Mouse (Mus musculus): Measurements from ENCODE around the gene Olfr66. TPM values are rescaled to one million over a fixed set of nuclear protein-coding genes. Genes with fewer than 3 reads are reported as not detected.

Olfr66 gene
- total RNA-seq (2022): not detected

DNA sequence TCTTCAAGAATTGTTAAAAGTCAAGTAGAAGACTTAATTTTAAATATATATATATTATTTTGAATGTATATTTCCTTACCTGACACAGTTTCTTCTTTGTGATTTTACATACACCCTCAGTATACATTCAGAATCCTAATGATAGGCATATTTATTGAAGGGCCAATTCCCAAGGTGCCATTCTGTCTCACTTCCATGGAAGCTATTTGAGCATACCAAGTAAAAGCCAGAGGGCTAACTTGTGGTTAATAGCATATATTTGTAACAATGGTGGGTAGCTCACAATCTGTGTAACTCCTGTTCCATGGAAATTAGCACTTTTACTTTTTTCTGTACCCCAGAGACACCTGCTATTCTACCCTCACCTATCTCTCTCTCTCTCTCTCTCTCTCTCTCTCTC is at the start of gene Olfr66:
TSS of gene Olfr66 (minus strand) at position 101 of the 400 bp plus-strand sequence.
- no peak for DNase-seq (ENCODE audit: low spot score in 2 of 2)

DNA sequence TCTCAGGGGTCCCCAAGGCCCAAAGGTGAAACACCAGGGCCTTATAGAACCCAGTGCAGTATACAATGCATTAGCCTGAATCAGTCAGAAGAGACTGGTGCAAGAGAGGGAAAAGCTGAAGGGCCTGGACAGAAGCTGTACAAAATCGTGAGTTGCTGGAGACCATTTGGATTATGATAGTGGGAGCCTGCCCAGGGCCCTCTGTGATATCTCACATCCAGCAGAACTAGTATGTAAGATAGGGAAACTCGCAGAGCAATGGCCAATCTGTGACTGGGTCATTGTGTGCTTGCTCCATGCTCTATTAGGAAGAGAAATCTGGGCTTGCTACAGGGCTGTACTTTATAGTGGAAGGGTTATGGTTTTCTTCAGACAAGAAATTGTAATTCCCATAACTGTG is 48.2 kb upstream of the Olfr66 start, which contains the start of gene Olfr632:
TSS of gene Olfr632 (plus strand) at position 84 of the 400 bp plus-strand sequence.
- DNase-seq (ENCODE audit: low spot score in 2 of 2): no peak

DNA sequence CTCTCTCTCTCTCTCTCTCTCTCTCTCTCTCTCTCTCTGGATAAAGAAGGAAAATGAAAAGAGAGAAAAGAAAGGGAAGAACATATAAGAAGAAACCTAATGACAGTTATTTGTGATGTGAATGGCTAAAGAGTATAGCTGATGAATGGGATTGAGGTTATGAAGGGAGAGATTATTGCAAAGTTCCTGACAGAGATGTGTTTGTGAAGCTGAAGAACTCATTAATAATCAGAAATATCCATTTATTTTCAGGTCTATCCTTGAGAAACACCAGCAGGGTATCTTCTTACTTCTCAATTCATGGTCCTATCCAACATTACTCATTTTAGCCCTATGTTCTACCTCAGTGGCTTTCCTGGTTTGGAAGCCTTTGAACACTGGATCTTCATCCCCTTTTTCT is 42.5 kb upstream of the Olfr66 start, which contains the start of gene Olfr631:
TSS of gene Olfr631 (plus strand) at position 301 of the 400 bp plus-strand sequence.
- no peak for DNase-seq (ENCODE audit: low spot score in 2 of 2)

DNA sequence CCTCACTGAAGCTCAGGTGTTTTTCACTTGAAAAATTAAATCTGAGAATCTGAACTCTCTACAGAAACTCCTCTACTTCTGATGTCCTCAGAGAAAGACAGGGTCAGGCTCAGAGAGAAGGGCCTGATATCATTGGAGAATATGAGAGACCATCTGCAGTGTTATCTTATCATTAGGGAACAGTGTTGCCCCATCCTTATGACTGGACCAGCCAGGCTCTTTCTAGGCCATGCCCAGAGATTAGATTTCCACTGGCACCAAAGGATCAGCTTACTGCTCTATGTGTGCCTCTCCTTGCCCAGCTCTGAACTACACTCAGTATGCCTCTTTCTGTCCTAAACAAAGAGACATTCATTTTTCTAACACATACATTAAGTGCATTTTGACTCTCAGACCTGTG is 29.3 kb upstream of the Olfr66 start:
- no peak for DNase-seq (ENCODE audit: low spot score in 2 of 2)

DNA sequence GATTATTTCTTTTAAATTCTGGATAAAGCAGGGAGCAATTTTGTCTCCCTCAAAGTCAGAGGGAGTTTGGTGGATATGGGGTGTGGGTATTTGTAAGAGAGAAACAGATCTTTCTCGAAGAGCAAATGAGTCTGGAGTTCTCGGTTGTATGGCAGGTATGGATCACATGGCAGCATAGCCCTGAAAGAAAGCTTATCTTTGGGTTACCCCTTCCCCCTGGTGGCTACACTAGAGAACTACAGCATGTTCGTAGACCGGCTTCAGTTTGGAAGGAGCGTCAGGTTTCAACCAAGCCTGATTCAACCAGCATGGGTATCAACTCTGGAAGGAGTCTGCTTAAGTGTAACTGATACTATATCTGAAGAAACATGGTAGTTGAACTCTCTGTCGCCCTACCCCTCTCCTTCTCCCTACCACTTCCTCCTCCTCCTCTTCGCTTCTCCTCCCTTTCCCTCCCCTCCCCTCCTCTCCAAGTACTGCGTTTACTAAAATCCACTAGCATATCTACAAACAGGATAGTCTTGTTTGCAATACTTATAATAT is 27.0 kb upstream of the Olfr66 start:
- DNase-seq (ENCODE audit: low spot score in 2 of 2): no peak

DNA sequence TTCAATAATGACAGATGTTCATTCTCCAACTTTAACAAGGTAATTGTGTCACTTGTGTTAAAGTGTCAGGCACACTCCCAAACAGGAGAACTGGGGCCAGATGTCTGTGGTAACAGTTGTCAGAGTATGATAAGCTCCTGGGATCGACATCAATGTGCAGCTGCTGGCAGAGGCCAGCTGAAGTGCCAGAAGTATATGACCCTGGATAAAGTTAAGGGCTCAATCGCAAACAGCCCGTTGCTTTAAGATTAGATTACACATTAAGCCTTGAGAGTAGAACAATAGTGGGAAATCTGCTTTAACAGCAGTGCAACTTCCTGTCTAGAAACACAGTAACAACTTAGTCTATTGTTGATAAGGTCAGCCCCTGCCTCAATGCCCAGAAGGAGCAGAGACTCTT is 24.0 kb upstream of the Olfr66 start:
- no peak for DNase-seq (ENCODE audit: low spot score in 2 of 2)

DNA sequence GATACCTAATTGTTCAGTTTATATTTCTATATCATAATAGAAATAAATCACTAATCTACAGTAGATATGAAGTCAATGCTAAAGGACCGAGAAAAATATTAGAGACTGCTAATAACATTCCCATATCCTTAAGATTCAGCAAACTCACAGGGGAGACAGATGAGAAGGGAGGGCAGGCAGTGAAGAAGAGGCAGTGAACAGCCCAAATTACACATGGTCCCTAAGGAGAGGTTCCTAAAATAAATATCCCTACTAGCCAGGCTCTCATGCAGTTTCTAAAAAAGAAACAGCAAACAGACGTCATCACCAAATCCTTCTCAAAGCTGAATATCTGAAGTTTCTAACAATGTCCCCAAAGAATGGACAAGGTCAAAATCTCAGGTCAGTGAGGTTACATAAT is 17.1 kb upstream of the Olfr66 start, which contains the start of gene Olfr65:
TSS of gene Olfr65 (plus strand) at position 301 of the 400 bp plus-strand sequence.
- no peak for DNase-seq (ENCODE audit: low spot score in 2 of 2)

DNA sequence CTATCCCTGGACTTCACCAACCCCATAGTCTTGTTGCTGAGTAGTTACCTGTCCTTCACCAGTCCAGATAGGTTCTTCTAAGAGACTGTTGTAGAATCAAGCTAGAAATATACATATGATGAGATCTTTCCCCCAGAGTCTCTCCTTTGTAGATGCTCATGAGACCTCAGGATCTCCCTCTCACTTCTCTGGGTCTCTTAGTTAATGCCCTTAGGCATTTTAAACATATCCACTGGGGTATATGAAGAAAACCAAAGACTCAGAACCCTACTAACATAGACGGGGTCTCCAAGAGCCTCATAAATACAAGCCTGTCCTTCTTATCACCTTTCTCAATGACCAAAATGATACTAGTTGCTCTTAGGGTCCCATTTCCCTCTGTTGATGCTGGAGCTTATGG is 8.3 kb upstream of the Olfr66 start, which contains the start of gene Olfr64:
TSS of gene Olfr64 (minus strand) at position 101 of the 400 bp plus-strand sequence.
- DNase-seq (ENCODE audit: low spot score in 2 of 2): no peak

DNA sequence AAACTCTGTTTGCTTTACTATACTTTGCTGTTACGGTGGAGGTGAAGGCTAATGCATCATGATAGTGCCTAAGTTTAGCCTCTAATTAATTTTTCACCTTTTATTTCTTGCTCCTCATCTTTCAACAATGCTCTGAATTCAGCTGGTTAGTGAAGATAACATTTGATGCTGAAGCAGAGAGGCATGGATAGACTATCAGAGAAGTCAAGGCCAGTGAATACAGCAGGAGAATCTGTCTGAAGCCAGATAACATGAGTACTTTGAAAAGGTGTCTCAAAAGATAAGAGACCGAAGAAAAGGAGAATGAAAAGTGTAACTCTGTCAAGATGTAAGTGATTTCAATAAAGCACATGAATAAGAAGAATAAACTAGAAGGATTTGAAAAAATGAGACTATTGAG is 9.0 kb downstream of the Olfr66 start:
- no peak for DNase-seq (ENCODE audit: low spot score in 2 of 2)

DNA sequence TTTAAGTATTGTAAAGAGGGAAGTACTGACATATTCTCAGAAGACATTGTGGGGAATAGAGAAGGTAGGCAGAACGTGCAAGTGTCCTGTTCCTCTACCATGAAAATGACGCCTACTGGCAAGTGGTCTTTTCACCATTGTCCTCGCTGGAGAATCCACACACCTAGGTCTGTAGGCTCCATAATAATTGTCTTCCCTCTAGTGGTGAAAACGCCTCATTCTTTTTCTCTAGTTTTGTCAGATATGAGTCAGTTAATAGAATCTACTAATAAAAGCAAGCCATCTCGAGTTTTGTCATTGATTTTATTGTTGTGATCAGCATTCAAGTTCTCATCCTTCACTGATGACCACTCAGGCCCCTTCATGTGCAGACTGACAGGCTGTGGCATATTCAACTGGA is 11.6 kb downstream of the Olfr66 start:
- no peak for DNase-seq (ENCODE audit: low spot score in 2 of 2)

DNA sequence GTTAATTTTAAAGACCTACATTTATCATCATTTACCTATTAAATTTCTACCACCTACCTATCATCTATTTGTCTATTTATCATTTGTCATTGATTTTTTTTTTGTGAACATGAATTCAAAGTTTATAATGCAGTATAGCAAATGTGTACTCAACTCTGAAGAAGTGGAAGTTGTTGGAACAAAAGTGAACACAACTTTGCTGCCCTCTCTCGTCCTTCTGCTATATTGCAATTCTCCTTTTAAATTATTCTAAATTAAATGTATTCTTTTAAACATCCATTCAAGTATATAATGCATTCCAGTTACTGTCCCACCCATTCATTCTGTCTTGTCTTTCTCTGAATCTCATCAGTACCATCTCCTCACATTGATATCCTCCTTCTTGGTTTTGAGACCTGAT is 13.0 kb downstream of the Olfr66 start:
- DNase-seq (ENCODE audit: low spot score in 2 of 2): no peak

DNA sequence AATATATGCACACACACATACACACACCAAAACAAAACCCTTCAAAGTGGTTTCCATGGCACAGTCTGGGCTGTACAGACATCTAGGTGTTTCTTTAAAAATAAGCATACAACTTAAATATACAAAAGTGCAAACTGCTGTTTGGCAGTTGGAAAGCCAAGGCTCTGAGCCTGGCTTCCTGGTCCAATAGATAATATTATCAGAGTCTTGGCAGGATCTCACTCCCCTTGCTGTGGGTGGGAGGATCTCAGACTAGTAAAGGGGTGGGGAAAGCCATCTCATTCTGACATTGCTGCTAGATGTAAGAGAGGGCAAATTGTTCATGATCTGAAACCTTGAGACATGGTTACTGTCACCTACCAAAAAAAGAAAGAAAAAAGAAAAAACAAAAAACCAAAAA is 15.4 kb downstream of the Olfr66 start:
- DNase-seq (ENCODE audit: low spot score in 2 of 2): no peak

DNA sequence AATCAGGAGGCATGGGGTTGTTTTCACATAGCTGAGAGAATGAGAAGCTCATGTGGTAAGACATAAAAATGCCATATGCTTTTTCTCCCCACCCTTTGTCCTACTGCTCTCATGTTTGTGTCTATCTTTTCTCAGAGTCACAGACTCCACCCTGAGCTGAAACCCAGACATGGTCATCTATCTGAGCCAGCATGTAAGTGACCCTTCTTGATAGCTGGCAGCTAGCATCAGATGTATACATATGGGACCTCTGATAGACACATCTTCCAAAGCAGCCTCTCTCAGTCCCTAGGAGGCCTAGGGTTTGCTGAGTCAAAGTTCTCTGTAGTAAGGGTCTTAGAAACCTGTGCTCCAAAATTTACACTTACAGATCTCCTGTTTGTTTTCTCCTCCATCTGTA is 20.3 kb downstream of the Olfr66 start:
- no peak for DNase-seq (ENCODE audit: low spot score in 2 of 2)

DNA sequence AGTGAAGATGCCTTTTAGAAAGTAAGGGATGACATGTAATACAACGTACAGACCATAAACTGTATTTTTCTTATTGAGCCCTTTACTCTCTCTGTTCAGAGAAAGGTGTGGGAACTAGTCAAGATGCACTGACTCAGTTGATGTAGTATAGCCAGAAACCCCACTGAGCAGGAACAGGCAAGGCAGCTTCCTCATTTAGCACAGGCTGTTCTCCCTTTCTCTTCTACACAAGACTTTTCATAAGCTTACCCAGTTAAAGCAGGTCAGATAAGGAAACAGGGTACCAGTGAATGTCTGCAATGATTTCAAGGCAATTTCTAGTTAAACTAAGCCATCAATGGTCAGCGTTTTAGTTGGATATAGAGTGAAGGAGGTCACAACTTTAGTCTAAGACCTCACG is 24.5 kb downstream of the Olfr66 start:
- no peak for DNase-seq (ENCODE audit: low spot score in 2 of 2)

DNA sequence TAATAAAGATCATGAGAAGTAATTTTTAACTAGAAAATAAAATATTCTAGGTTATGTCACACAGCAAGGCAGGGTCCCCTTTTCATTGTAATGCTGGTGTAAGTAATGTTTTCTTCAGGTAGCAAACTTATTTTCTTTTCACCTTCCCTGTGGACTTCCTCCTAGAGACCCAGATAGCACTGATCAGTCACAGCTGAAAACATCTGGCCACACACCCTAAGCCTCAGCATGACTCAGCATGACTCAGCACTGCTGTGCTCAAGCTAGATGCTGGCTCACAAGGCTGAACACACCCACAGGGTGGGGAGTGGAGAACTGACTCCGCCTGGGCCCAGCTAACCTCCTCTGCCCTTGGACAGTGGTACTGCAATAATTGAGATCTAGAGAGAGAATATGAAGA is 25.2 kb downstream of the Olfr66 start:
- no peak for DNase-seq (ENCODE audit: low spot score in 2 of 2)

DNA sequence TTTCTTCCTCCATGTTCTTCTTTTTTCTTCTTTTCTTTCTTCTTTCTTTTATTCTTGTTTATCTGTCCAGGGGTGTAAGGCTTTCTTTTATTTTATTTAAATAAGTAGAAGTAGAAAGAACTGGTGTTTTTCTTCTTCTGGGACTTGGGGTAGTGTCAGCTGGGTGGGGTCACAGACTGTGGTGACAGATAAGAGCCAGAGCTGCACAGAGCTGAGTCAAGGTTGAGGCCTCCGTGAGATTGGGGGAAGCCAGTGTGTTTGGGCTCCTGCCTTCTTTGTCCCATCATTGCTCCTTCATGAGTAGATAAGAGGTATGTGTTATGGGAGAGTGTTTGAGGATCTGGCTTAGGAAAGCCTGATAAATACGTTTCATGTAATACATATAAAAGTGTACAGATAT is 27.0 kb downstream of the Olfr66 start:
- no peak for DNase-seq (ENCODE audit: low spot score in 2 of 2)

DNA sequence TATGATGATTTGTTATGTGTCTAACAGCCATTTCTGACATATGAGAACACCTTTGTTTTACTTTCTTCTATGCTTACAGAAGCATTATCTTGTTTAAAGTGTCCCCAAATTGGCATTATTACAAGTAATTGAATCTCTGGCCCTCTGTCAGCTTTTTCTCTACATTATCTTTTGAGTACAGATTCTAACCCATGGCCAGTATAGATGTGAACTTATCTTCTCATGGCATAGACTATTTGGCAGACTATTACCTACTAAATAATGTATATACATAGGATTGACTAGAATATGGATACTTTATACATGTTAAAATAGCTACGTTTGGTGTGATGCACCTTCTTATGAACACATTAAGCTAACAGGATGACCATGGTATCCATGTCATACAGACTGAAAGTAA is 31.4 kb downstream of the Olfr66 start:
- DNase-seq (ENCODE audit: low spot score in 2 of 2): no peak

DNA sequence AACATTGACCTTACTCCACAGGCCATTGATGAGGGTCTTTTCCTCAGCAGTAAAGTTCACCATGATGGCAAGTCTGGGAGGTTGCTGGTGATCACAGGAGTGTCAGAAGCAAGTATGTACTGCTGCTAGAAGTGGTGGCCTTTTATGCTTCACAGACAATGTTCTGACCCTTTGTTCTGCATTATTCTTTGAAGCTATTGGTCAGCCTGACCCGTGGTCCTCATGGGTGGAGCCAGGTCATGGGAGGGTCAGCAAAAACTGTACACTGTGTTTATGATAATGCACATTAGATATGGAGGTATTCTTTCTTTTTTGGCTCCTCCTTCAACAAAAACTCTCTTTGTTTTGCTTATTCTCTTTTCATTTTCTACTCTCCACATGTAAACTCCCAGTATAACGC is 33.0 kb downstream of the Olfr66 start, which contains the start of gene Hbb-y:
TSS of gene Hbb-y (minus strand) at position 127 of the 400 bp plus-strand sequence.
- no peak for DNase-seq (ENCODE audit: low spot score in 2 of 2)

DNA sequence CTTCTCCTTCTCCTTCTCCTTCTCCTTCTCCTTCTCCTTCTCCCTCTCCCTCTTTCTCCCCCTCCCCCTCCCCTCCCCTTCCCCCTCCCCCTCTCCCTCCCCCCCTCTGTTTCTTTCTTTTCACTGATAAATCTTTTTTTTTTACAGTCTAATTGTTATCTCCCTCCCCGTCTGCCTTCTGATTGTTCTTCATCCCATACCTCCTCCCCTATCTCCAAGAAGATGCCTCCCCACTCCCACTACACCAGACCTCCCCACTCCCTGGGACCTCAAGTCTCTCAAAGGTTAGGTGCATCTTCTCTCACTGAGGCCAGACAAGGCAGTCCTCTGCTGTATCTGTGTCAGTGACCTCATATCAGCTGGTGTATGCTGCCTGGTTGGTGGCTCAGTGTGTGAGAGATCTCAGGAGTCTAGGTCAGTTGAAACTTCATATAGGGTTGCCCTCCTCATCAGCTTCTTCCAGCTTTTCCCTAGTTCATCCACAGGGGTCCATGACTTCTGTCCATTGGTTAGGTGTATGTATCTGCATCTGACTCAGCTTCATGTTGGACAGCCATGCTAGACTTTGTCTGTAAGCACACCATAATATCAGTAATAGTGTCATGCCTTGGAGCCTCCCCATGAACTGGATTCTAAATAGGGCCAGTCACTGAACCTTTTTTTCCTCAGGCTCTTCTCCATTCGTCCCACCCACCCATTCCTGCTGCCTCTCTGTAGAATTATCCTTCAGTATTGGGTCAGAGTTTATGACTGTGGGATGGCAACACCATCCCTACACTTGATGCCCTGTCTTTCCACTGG is 41.3 kb downstream of the Olfr66 start:
- no peak for DNase-seq (ENCODE audit: low spot score in 2 of 2)

DNA sequence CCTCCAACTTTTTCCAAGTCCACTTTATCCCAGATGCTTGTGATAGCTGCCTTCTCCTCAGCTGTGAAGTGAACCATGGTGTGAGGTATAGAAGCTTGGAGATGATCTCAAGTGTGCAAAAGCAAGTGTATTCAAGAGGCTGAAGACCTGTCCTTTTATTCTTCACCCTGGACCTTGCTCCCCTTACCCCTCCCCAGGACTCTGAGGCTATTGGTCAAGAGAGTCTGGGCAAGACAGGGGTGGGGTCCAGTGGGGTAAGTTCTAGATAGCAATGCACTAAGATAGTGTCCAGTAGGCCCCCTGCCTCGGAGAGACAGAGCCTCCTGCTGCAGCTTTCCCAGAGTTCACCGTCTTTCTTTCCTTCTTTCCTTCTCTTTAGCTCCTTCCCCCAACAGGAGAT is 43.0 kb downstream of the Olfr66 start, which contains the start of gene Hbb-bh1:
TSS of gene Hbb-bh1 (minus strand) at position 131 of the 400 bp plus-strand sequence.
- DNase-seq (ENCODE audit: low spot score in 2 of 2): no peak

DNA sequence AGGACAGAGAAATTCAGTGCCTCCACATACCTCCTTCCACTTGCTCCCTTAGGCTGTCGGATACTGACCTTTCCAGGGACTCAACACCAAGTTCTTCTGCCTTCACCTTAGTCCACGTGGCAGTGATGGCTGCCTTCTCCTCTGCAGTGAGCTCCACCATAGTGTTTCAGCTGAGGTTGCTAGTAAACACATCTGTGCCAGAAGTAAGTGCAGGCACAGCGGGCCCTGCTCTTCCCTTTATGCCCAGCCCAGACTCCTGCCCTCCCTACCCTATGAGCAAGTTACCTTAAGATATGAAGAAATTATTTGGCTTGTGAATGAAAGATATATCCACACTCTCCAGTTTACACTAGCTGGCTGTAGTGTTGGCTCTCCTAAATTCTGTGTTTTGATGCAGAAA is 45.8 kb downstream of the Olfr66 start, which contains the start of gene Hbb-bh2:
TSS of gene Hbb-bh2 (minus strand) at position 253 of the 400 bp plus-strand sequence.
- DNase-seq (ENCODE audit: low spot score in 2 of 2): no peak

Data from layer of hippocampus, adult 8-10 months (tissue).